21 mouse cellular contexts compared by ENCODE assay signal in genomic region chr3:151835831-151836230, GRCm38 (mm10). TPM values are rescaled to one million over a fixed set of nuclear protein-coding genes. Genes with fewer than 3 reads are reported as not detected.
"Had no signal": no experiment of that assay in that cellular context is flagged by ENCODE, and none has a peak within 500 bp of the region (broad histone marks: within the 10 kb centered on the region; RNA-seq: fewer than 3 reads in every experiment).

No protein-coding gene starts in this region.

- H3K4me2 ChIP-seq: liver, embryonic 13.5 days had no signal

- H3K9ac ChIP-seq: liver, embryonic 13.5 days; midbrain, embryonic 12.5 days; neural tube, embryonic 12.5 days; stomach, embryonic 15.5 days had no signal

- H3K4me1 ChIP-seq: liver, embryonic 13.5 days had no signal

- H3K27ac ChIP-seq: kidney, postnatal 0 days; layer of hippocampus, adult 2 months; limb, embryonic 12.5 days; liver, embryonic 13.5 days; midbrain, embryonic 12.5 days; neural tube, embryonic 12.5 days; neural tube, embryonic 15.5 days; stomach, embryonic 15.5 days had no signal

- DNase-seq: kidney, adult 11 months; kidney, postnatal 25 days; layer of hippocampus, adult 9-11 months; liver, embryonic 13.5 days; lung, adult 2 months; lung, postnatal 14 days; lung, postnatal 4 days; right cerebral cortex, adult 18-20 months; right cerebral cortex, postnatal 14 days; right cerebral cortex, postnatal 4 days; thymus, postnatal 25 days had no signal

- H3K36me3 ChIP-seq: limb, embryonic 12.5 days; liver, embryonic 13.5 days; midbrain, embryonic 12.5 days; neural tube, embryonic 12.5 days; neural tube, embryonic 15.5 days; stomach, embryonic 15.5 days had no signal

- H3K9me3 ChIP-seq: limb, embryonic 12.5 days; liver, embryonic 13.5 days; midbrain, embryonic 12.5 days; neural tube, embryonic 12.5 days; neural tube, embryonic 15.5 days; stomach, embryonic 15.5 days had no signal

- H3K4me3 ChIP-seq: layer of hippocampus, adult 2 months; liver, embryonic 13.5 days; midbrain, embryonic 12.5 days; neural tube, embryonic 12.5 days had no signal

RNA-seq across cellular contexts. Expression of gene Ptgfr, which starts 1.6 kb away (rescaled TPM):
- total RNA-seq: megakaryocyte progenitor cell, adult 5-6 weeks; megakaryocyte-erythroid progenitor cell, adult 5-6 weeks had no signal
- polyA plus RNA-seq: liver, adult 2 months had no signal
